Mouse (Mus musculus): ENCODE measurements at regions not wholly inside any gene's neighbourhood (a gene's known extent, or its start where the extent isn't known, plus 50 kb on each side); places are given as distances from the start of the nearest gene placed in this dataset.

DNA sequence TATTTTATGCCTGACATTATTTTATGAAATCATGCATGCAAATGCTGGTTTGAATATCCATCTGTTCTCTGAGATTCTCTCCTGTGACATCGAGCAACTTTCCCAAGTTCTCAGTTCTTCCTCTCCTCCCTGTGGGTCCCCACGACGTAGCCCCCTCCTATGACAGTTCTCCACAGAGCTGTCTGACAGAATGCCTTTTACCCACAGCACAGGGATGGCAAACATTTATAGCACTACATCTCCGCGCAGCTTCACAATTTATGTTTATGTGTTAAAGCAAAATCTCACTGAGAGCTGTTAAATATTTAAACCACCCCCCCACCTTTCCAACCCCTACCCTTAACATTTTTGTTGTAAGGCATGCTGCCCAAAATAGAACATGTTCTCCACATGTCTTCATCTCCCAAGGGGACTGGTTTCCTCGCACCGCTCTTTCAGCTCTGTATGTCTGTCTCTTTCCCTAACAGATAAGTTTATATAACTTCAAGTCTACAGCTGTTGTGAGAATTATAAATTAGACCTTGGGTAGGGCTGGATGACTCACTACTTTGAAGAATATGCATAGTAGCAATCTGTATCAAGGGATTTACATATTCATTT lies 63.5 kb upstream of the Ndst3 start:
- H3K27me3 ChIP-seq (replicated peaks) = no peaks in the 10 kb centered on the region
- dilution Hi-C loops (cut with MboI; ENCODE audit: extremely low pct_ligation_motif_present, extremely low pct_unique_long_range_greater_than_20kb, low sequenced_read_pairs) = no loop called here
- no peaks in the 10 kb centered on the region for H3K79me2 ChIP-seq (replicated peaks; ENCODE audit: control insufficient read depth, extremely low read depth, insufficient read depth, poor library complexity, severe bottlenecking)
- in situ Hi-C loops (cut with MboI; ENCODE audit: low pct_ligation_motif_present, low pct_unique_long_range_greater_than_20kb, low sequenced_read_pairs) = no loop called here
- H3K27ac ChIP-seq (ENCODE audit: insufficient read depth, low read depth) = no peak overlapping the region
- H3K4me1 ChIP-seq (ENCODE audit: control insufficient read depth in 1 of 2, insufficient read depth in 2 of 2) = no peaks in the 10 kb centered on the region
- DNase-seq (ENCODE audit: extremely low read depth) = no peak
- no peaks in the 10 kb centered on the region for H3K9me3 ChIP-seq (replicated peaks; ENCODE audit: low read length)
- no peak for TF ChIP-seq MAX (IDR thresholded peaks at IDR 0.05; ENCODE audit: low read length)
- TF ChIP-seq USF1 (IDR thresholded peaks at IDR 0.05; ENCODE audit: low read depth, low read length) = no peak
- no peak for TF ChIP-seq SMC3 (IDR thresholded peaks at IDR 0.05; ENCODE audit: low read depth, low read length)
- TF ChIP-seq IRF4 (IDR thresholded peaks at IDR 0.05; ENCODE audit: low read depth, low read length) = no peak
- no peak for TF ChIP-seq MAFK (IDR thresholded peaks at IDR 0.05; ENCODE audit: insufficient replicate concordance, low read length)
- no peak for TF ChIP-seq TBP (conservative IDR thresholded peaks at IDR 0.05; ENCODE audit: low read depth, low read length)
- TF ChIP-seq RAD21 (IDR thresholded peaks at IDR 0.05; ENCODE audit: low read depth, low read length) = no peak
- TF ChIP-seq MAZ (IDR thresholded peaks at IDR 0.05; ENCODE audit: low read depth, low read length) = no peak
- TF ChIP-seq MXI1 (IDR thresholded peaks at IDR 0.05; ENCODE audit: low read depth, low read length) = no peak
- TF ChIP-seq CTCF (conservative IDR thresholded peaks at IDR 0.05 in 1 of 2, IDR thresholded peaks at IDR 0.05 in 1 of 2; ENCODE audit: low read depth in 2 of 2, low read length in 2 of 2) = no peak
- TF ChIP-seq PAX5 (IDR thresholded peaks at IDR 0.05; ENCODE audit: low read length) = no peak
- no peak for TF ChIP-seq TCF12 (IDR thresholded peaks at IDR 0.05; ENCODE audit: low read depth, low read length)
- no peak overlapping the region; the same call in 1 of the 2 replicates for H3K4me2 ChIP-seq (ENCODE audit: insufficient read depth, low read depth, poor library complexity, severe bottlenecking)
- H3K9ac ChIP-seq (ENCODE audit: insufficient read depth, low read depth) = no peak overlapping the region
- H3K4me3 ChIP-seq (replicated peaks in 1 of 3; ENCODE audit: low read depth in 2 of 3, low read length in 2 of 3, poor library complexity in 1 of 3) = no peak overlapping the region
- no peaks in the 10 kb centered on the region for H3K36me3 ChIP-seq (replicated peaks in 1 of 2; ENCODE audit: control insufficient read depth in 1 of 2, insufficient read depth in 1 of 2, low read length in 1 of 2)

DNA sequence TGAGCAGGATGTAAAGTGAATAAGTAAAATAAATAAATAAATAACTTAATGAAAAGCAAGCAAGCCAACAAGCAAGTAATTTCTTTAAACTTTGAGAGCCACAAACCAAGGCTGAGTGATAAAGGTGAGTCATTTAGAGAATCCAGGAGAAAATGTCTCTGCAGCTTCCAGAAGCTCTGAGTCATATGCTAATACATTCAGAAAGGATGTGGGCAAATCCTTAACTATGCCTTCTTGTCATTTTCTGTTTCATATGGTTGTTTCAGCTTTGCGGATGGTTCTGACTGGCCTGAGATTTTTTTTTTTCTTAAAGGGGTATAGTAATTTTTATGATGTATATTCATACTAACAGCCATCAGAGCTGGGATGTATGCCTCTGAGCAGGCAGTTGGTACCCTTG lies 64.3 kb upstream of the Ndst3 start:
- Histone ChIP-seq H3K36me3 (replicated peaks in 1 of 2; ENCODE audit: control insufficient read depth in 1 of 2, insufficient read depth in 1 of 2, low read length in 1 of 2) (no peaks in the 10 kb centered on the region), H3K4me3 (replicated peaks in 1 of 3; ENCODE audit: low read depth in 2 of 3, low read length in 2 of 3, poor library complexity in 1 of 3) (no peak overlapping the region), H3K27ac (ENCODE audit: insufficient read depth, low read depth) (no peak overlapping the region), H3K9ac (ENCODE audit: insufficient read depth, low read depth) (no peak overlapping the region), H3K79me2 (replicated peaks; ENCODE audit: control insufficient read depth, extremely low read depth, insufficient read depth, poor library complexity, severe bottlenecking) (no peaks in the 10 kb centered on the region), H3K27me3 (replicated peaks) (no peaks in the 10 kb centered on the region), H3K9me3 (replicated peaks; ENCODE audit: low read length) (no peaks in the 10 kb centered on the region), H3K4me1 (ENCODE audit: control insufficient read depth in 1 of 2, insufficient read depth in 2 of 2) (no peaks in the 10 kb centered on the region), H3K4me2 (ENCODE audit: insufficient read depth, low read depth, poor library complexity, severe bottlenecking) (peak overlapping the region; percentile 44)
- peak; percentile 29 for DNase-seq (ENCODE audit: extremely low read depth)
- TF ChIP-seq ZKSCAN1 (IDR thresholded peaks at IDR 0.05; ENCODE audit: borderline replicate concordance, low read depth, low read length) (no peak), SMC3 (IDR thresholded peaks at IDR 0.05; ENCODE audit: low read depth, low read length) (no peak), RAD21 (IDR thresholded peaks at IDR 0.05; ENCODE audit: low read depth, low read length) (no peak), MAFK (IDR thresholded peaks at IDR 0.05; ENCODE audit: insufficient replicate concordance, low read length) (0 out of 2 replicates have a peak, but pooled peaks have one; percentile 12), NRF1 (IDR thresholded peaks at IDR 0.05; ENCODE audit: low read depth, low read length) (no peak), MEF2A (IDR thresholded peaks at IDR 0.05; ENCODE audit: borderline replicate concordance, low read depth, low read length) (no peak), EP300 (IDR thresholded peaks at IDR 0.05; ENCODE audit: low read length) (peak; percentile 82), CHD1 (IDR thresholded peaks at IDR 0.05; ENCODE audit: low read depth, low read length) (no peak), TCF12 (IDR thresholded peaks at IDR 0.05; ENCODE audit: low read depth, low read length) (0 out of 2 replicates have a peak, but pooled peaks have one; percentile 23), JUN (IDR thresholded peaks at IDR 0.05; ENCODE audit: insufficient read depth, low read depth, low read length) (peak; percentile 76), IRF4 (IDR thresholded peaks at IDR 0.05; ENCODE audit: low read depth, low read length) (peak; percentile 83), TBP (conservative IDR thresholded peaks at IDR 0.05; ENCODE audit: low read depth, low read length) (no peak), MXI1 (IDR thresholded peaks at IDR 0.05; ENCODE audit: low read depth, low read length) (no peak), USF2 (conservative IDR thresholded peaks at IDR 0.05; ENCODE audit: low read depth, low read length) (no peak), ETS1 (conservative IDR thresholded peaks at IDR 0.05; ENCODE audit: low read depth, low read length) (peak; percentile 51; the same call in 1 of the 2 replicates), ZNF384 (IDR thresholded peaks at IDR 0.05; ENCODE audit: low read depth, low read length) (peak; percentile 95), JUND (conservative IDR thresholded peaks at IDR 0.05; ENCODE audit: low read depth, low read length) (peak; percentile 89), BHLHE40 (IDR thresholded peaks at IDR 0.05; ENCODE audit: low read depth, low read length) (no peak), E2F4 (IDR thresholded peaks at IDR 0.05; ENCODE audit: insufficient replicate concordance, low read depth, low read length) (no peak)
- dilution Hi-C loops (cut with MboI; ENCODE audit: extremely low pct_ligation_motif_present, extremely low pct_unique_long_range_greater_than_20kb, low sequenced_read_pairs) = no loop called here
- in situ Hi-C loops (cut with MboI; ENCODE audit: low pct_ligation_motif_present, low pct_unique_long_range_greater_than_20kb, low sequenced_read_pairs) = no loop called here
